Mouse (Mus musculus) hindbrain, embryonic 16.5 days (tissue): ENCODE data around the gene Fam240a. TPM values are rescaled to one million over a fixed set of nuclear protein-coding genes. Genes with fewer than 3 reads are reported as not detected.

Source experiments
- ATAC-seq: fragments of 200-750 bp; cut with Nextera tagmentation; 2 replicates; pipeline ENCODE4 v1.8.0; 2017; ENCODE audit warnings: moderate TSS enrichment, moderate library complexity
- H3K27ac ChIP-seq: fragments of 300-500 bp; sonication (generic); 2 replicates; pipeline ENCODE4 v1.5.1; 2014; ENCODE audit warnings: low read depth, mild to moderate bottlenecking, control low read depth, low read length, moderate library complexity
- H3K27me3 ChIP-seq: fragments of 300-500 bp; sonication (generic); replicated peaks from 2 replicates; pipeline ENCODE4 v1.6.1; 2014; ENCODE audit warnings: low read length; ENCODE audit not compliant: control insufficient read depth, insufficient read depth
- H3K36me3 ChIP-seq: fragments of 300-500 bp; sonication (generic); 2 replicates; pipeline ENCODE4 v1.6.1; 2014; ENCODE audit warnings: mild to moderate bottlenecking, low read length, moderate library complexity, mixed read lengths; ENCODE audit not compliant: control insufficient read depth, insufficient read depth
- H3K4me1 ChIP-seq: fragments of 300-500 bp; sonication (generic); 2 replicates; pipeline ENCODE4 v1.6.1; 2014; ENCODE audit warnings: low read depth, low read length; ENCODE audit not compliant: control insufficient read depth, insufficient read depth
- H3K4me2 ChIP-seq: fragments of 300-500 bp; sonication (generic); 2 replicates; pipeline ENCODE4 v1.6.1; 2014; ENCODE audit warnings: mild to moderate bottlenecking, low read length, control low read depth, moderate library complexity
- H3K4me3 ChIP-seq: fragments of 300-500 bp; sonication (generic); 2 replicates; pipeline ENCODE4 v1.5.1; 2014; ENCODE audit warnings: mild to moderate bottlenecking, low read length, control low read depth, moderate library complexity
- H3K9ac ChIP-seq: fragments of 300-500 bp; sonication (generic); 2 replicates; pipeline ENCODE4 v1.6.1; 2014; ENCODE audit warnings: low read depth, mild to moderate bottlenecking, control low read depth, low read length, moderate library complexity
- H3K9me3 ChIP-seq: fragments of 300-500 bp; sonication (generic); 2 replicates; pipeline ENCODE4 v1.6.1; 2014; ENCODE audit warnings: mild to moderate bottlenecking, low read length, moderate library complexity; ENCODE audit not compliant: control insufficient read depth
- WGBS: fragments of 180-500 bp; shearing (Covaris S2); extraction: QIAGEN DNeasy Blood & Tissue Kit; methylation state at CpG from one replicate; pipeline ENCODE4 v1.1.7; 2014; 5-methylcytosine and 5-hydroxymethylcytosine counted together
- polyA plus RNA-seq: library from polyadenylated mRNA; unstranded; fragments of >200 nt; fragmentation: Nextera tagmentation; extraction: Ambion mirVana; gene quantifications from 2 replicates; pipeline ENCODE4 v1.2.1, GENCODE M21; 2015

Gene Fam240a
- polyA plus RNA-seq, 1 experiment from 2014 or later = not detected

GRCm38 (mm10) chr9:110954681-110955445 is 38.2 kb upstream of the Fam240a start:
- H3K27ac ChIP-seq = no peak overlapping the region
- WGBS = 54% methylated on average over 2 of the region's 2 CpGs
- ATAC-seq = no peak
- no peak overlapping the region for H3K9ac ChIP-seq
- H3K9me3 ChIP-seq = no peaks in the 10 kb centered on the region
- peak overlapping the region; percentile 65 for H3K4me2 ChIP-seq
- no peaks in the 10 kb centered on the region for H3K36me3 ChIP-seq
- H3K4me1 ChIP-seq = no peaks in the 10 kb centered on the region
- H3K4me3 ChIP-seq = no peak overlapping the region
- H3K27me3 ChIP-seq = no peaks in the 10 kb centered on the region; the same call in 1 of the 2 replicates

- ATAC-seq = peak; percentile 94
- WGBS = under 1% methylated on average over 44 of the region's 44 CpGs
- H3K27ac ChIP-seq = peak overlapping the region; percentile 83
Measured at GRCm38 (mm10) chr9:110953550-110954461, 37.1 kb upstream of the Fam240a start.

GRCm38 (mm10) chr9:110952931-110953549 is 36.4 kb upstream of the Fam240a start:
- H3K4me3 ChIP-seq = peak overlapping the region; percentile 61
- peak overlapping the region; percentile 65 for H3K4me2 ChIP-seq
- H3K4me1 ChIP-seq = no peaks in the 10 kb centered on the region
- 42% methylated on average over 5 of the region's 5 CpGs for WGBS
- H3K27me3 ChIP-seq = no peaks in the 10 kb centered on the region; the same call in 1 of the 2 replicates
- peak overlapping the region; percentile 66 for H3K9ac ChIP-seq
- no peaks in the 10 kb centered on the region for H3K9me3 ChIP-seq
- H3K27ac ChIP-seq = peak overlapping the region; percentile 83
- no peaks in the 10 kb centered on the region for H3K36me3 ChIP-seq
- no peak for ATAC-seq

More at GRCm38 (mm10) chr9:110953550-110954461, 37.1 kb upstream of the Fam240a start:
- Histone ChIP-seq H3K9ac (peak overlapping the region; percentile 66), H3K4me3 (peak overlapping the region; percentile 61), H3K4me1 (no peaks in the 10 kb centered on the region), H3K27me3 (no peaks in the 10 kb centered on the region; the same call in 1 of the 2 replicates), H3K9me3 (no peaks in the 10 kb centered on the region), H3K36me3 (no peaks in the 10 kb centered on the region), H3K4me2 (peak overlapping the region; percentile 65)

- ATAC-seq = no peak
- H3K9ac ChIP-seq = no peak overlapping the region
- no peaks in the 10 kb centered on the region for H3K4me1 ChIP-seq
- H3K4me2 ChIP-seq = no peak overlapping the region
- H3K4me3 ChIP-seq = no peak overlapping the region
- 60% methylated on average over 6 of the region's 6 CpGs for WGBS
- no peaks in the 10 kb centered on the region for H3K9me3 ChIP-seq
- H3K36me3 ChIP-seq = no peaks in the 10 kb centered on the region
- H3K27ac ChIP-seq = no peak overlapping the region
- H3K27me3 ChIP-seq = no peaks in the 10 kb centered on the region; the same call in 1 of the 2 replicates
Measured at GRCm38 (mm10) chr9:110952398-110952797, 35.7 kb upstream of the Fam240a start.

GRCm38 (mm10) chr9:110951866-110952265 is 35.2 kb upstream of the Fam240a start:
- 98% methylated on average over 11 of the region's 13 CpGs for WGBS
- Histone ChIP-seq H3K27me3 (no peaks in the 10 kb centered on the region; the same call in 1 of the 2 replicates), H3K9me3 (no peaks in the 10 kb centered on the region), H3K4me2 (no peak overlapping the region), H3K36me3 (no peaks in the 10 kb centered on the region), H3K4me3 (no peak overlapping the region), H3K9ac (no peak overlapping the region), H3K4me1 (no peaks in the 10 kb centered on the region), H3K27ac (no peak overlapping the region)
- ATAC-seq = no peak

GRCm38 (mm10) chr9:110951397-110951796 is 34.7 kb upstream of the Fam240a start, which contains the start of gene Lrrc2:
TSS of gene Lrrc2 (plus strand) at chr9:110951545.
- Histone ChIP-seq H3K9ac (no peak within 1 kb of the TSS), H3K9me3 (no peaks in the 10 kb centered on the region), H3K36me3 (no peaks in the 10 kb centered on the region), H3K27me3 (no peaks in the 10 kb centered on the region; the same call in 1 of the 2 replicates), H3K4me1 (no peaks in the 10 kb centered on the region), H3K27ac (no peak within 1 kb of the TSS), H3K4me3 (no peak within 1 kb of the TSS), H3K4me2 (no peak within 1 kb of the TSS)
- WGBS = 91% methylated on average over 11 of the region's 11 CpGs
- ATAC-seq = no peak

GRCm38 (mm10) chr9:110950109-110950508 is 33.4 kb upstream of the Fam240a start:
- H3K4me3 ChIP-seq = no peak overlapping the region
- no peak for ATAC-seq
- no peaks in the 10 kb centered on the region for H3K4me1 ChIP-seq
- no peaks in the 10 kb centered on the region for H3K9me3 ChIP-seq
- H3K4me2 ChIP-seq = no peak overlapping the region
- H3K36me3 ChIP-seq = no peaks in the 10 kb centered on the region
- no peak overlapping the region for H3K27ac ChIP-seq
- 99% methylated on average over 3 of the region's 3 CpGs for WGBS
- H3K9ac ChIP-seq = no peak overlapping the region
- 0 out of 2 replicates have a peak, but pooled peaks cover 3% of the 10 kb centered on the region for H3K27me3 ChIP-seq

GRCm38 (mm10) chr9:110948813-110949310 is 32.2 kb upstream of the Fam240a start:
- 65% methylated on average over 8 of the region's 8 CpGs for WGBS
- Histone ChIP-seq H3K27ac (no peak overlapping the region), H3K27me3 (peaks cover 12% of the 10 kb centered on the region), H3K9ac (no peak overlapping the region), H3K4me2 (no peak overlapping the region), H3K36me3 (no peaks in the 10 kb centered on the region), H3K9me3 (no peaks in the 10 kb centered on the region), H3K4me3 (no peak overlapping the region), H3K4me1 (no peaks in the 10 kb centered on the region; the same call in 1 of the 2 replicates)
- ATAC-seq = no peak
